ENCODE assay signal across 12 mouse cellular contexts in genomic region chr10:121956505-121956904, GRCm38 (mm10).
DNase-seq lines count a peak whose midpoint lies in the region; ATAC-seq and TF ChIP-seq lines count a peak whose summit lies in the region.
"Had no signal": no experiment of that assay in that cellular context is flagged by ENCODE, and none has a peak within 500 bp of the region (broad histone marks: within the 10 kb centered on the region; RNA-seq: fewer than 3 reads in every experiment).

No protein-coding gene starts in this region.

- no peaks in the 10 kb centered on the region for H3K36me3 ChIP-seq in hindbrain, embryonic 10.5 days
- no peaks in the 10 kb centered on the region for H3K36me3 ChIP-seq in hindbrain, postnatal 0 days (ENCODE audit: insufficient read depth, low read length)
- H3K36me3 ChIP-seq in forebrain, embryonic 16.5 days (ENCODE audit: control insufficient read depth, insufficient read depth) = no peaks in the 10 kb centered on the region
- no peaks in the 10 kb centered on the region for H3K36me3 ChIP-seq in neural tube, embryonic 14.5 days (ENCODE audit: control insufficient read depth, insufficient read depth, low read length)
- H3K36me3 ChIP-seq in heart, adult 2 months (ENCODE audit: control insufficient read depth, insufficient read depth, low read length) = no peaks in the 10 kb centered on the region
- no peaks in the 10 kb centered on the region for H3K36me3 ChIP-seq in limb, embryonic 10.5 days
- H3K36me3 ChIP-seq: heart, embryonic 15.5 days; limb, embryonic 15.5 days had no signal

- no peak overlapping the region for H3K4me3 ChIP-seq in hindbrain, embryonic 10.5 days
- no peak overlapping the region for H3K4me3 ChIP-seq in hindbrain, postnatal 0 days (ENCODE audit: low read length)
- H3K4me3 ChIP-seq in forebrain, embryonic 16.5 days (replicated peaks; ENCODE audit: low read length) = no peak overlapping the region
- H3K4me3 ChIP-seq in neural tube, embryonic 14.5 days (ENCODE audit: low read depth, low read length) = no peak overlapping the region
- no peak overlapping the region for H3K4me3 ChIP-seq in heart, adult 2 months
- no peak overlapping the region for H3K4me3 ChIP-seq in limb, embryonic 10.5 days
- H3K4me3 ChIP-seq: heart, embryonic 15.5 days; limb, embryonic 15.5 days had no signal

- TF ChIP-seq POLR2A in heart, adult 2 months (IDR thresholded peaks at IDR 0.05; ENCODE audit: insufficient read depth, low read depth, low read length) = no peak

- WGBS in hindbrain, embryonic 10.5 days = 83% methylated on average over 11 of the region's 11 CpGs
- 59% methylated on average over 11 of the region's 11 CpGs for WGBS in hindbrain, postnatal 0 days
- WGBS in forebrain, embryonic 16.5 days = 53% methylated on average over 11 of the region's 11 CpGs
- whole genome bisulfite sequencing in neural tube, embryonic 14.5 days = 46% methylated on average over 11 of the region's 11 CpGs
- WGBS in heart, adult 2 months = 89% methylated on average over 11 of the region's 11 CpGs
- WGBS in limb, embryonic 10.5 days = 90% methylated on average over 11 of the region's 11 CpGs

- 0 out of 2 replicates have a peak overlapping the region, but pooled peaks have one; percentile 12 for H3K27ac ChIP-seq in hindbrain, embryonic 10.5 days
- H3K27ac ChIP-seq in hindbrain, postnatal 0 days = no peak overlapping the region
- peak overlapping the region; percentile 87 for H3K27ac ChIP-seq in forebrain, embryonic 16.5 days (ENCODE audit: low read length)
- peak overlapping the region; percentile 45 for H3K27ac ChIP-seq in neural tube, embryonic 14.5 days (ENCODE audit: low read depth, low read length)
- H3K27ac ChIP-seq in heart, adult 2 months = no peak overlapping the region
- no peak overlapping the region for H3K27ac ChIP-seq in limb, embryonic 10.5 days
- H3K27ac ChIP-seq: heart, embryonic 15.5 days; limb, embryonic 15.5 days had no signal

- H3K79me2 ChIP-seq in heart, adult 2 months (replicated peaks; ENCODE audit: control insufficient read depth, insufficient read depth, low read length) = no peaks in the 10 kb centered on the region

- no peak for TF ChIP-seq EP300 in heart, adult 2 months (IDR thresholded peaks at IDR 0.05; ENCODE audit: insufficient read depth, low read depth, low read length)

- H3K9me3 ChIP-seq in hindbrain, embryonic 10.5 days = no peaks in the 10 kb centered on the region
- H3K9me3 ChIP-seq in hindbrain, postnatal 0 days (ENCODE audit: low read length) = no peaks in the 10 kb centered on the region
- H3K9me3 ChIP-seq in forebrain, embryonic 16.5 days (ENCODE audit: control insufficient read depth, low read length) = no peaks in the 10 kb centered on the region
- H3K9me3 ChIP-seq in neural tube, embryonic 14.5 days (ENCODE audit: control insufficient read depth, low read length) = no peaks in the 10 kb centered on the region
- H3K9me3 ChIP-seq in limb, embryonic 10.5 days (replicated peaks) = no peaks in the 10 kb centered on the region
- H3K9me3 ChIP-seq: heart, embryonic 15.5 days; limb, embryonic 15.5 days had no signal

- no peak overlapping the region for H3K9ac ChIP-seq in hindbrain, postnatal 0 days (replicated peaks; ENCODE audit: low read length)
- H3K9ac ChIP-seq in forebrain, embryonic 16.5 days (replicated peaks; ENCODE audit: low read depth, low read length) = no peak overlapping the region
- no peak overlapping the region for H3K9ac ChIP-seq in neural tube, embryonic 14.5 days (replicated peaks; ENCODE audit: low read depth, low read length)
- H3K9ac ChIP-seq in heart, adult 2 months (ENCODE audit: low read depth, low read length) = no peak overlapping the region
- H3K9ac ChIP-seq: heart, embryonic 15.5 days; limb, embryonic 15.5 days had no signal

- intact Hi-C loops in heart, adult 2 months (cut with DNase I) = no loop called here

- no peak for TF ChIP-seq CTCF in hindbrain, postnatal 0 days (IDR thresholded peaks at IDR 0.05; ENCODE audit: low read depth)
- no peak for TF ChIP-seq CTCF in heart, adult 2 months (IDR thresholded peaks at IDR 0.05)

- ATAC-seq in hindbrain, postnatal 0 days = no peak
- peak; percentile 91 for ATAC-seq in forebrain, embryonic 16.5 days
- no peak for ATAC-seq in neural tube, embryonic 14.5 days (ENCODE audit: low read depth)

- peaks cover 19% of the 10 kb centered on the region; the same call in 1 of the 2 replicates for H3K4me1 ChIP-seq in hindbrain, embryonic 10.5 days (replicated peaks)
- peaks cover 13% of the 10 kb centered on the region for H3K4me1 ChIP-seq in hindbrain, postnatal 0 days (ENCODE audit: insufficient read depth, low read length)
- peaks cover 28% of the 10 kb centered on the region for H3K4me1 ChIP-seq in forebrain, embryonic 16.5 days (replicated peaks; ENCODE audit: control insufficient read depth, insufficient read depth, low read length)
- peaks cover 21% of the 10 kb centered on the region for H3K4me1 ChIP-seq in neural tube, embryonic 14.5 days (ENCODE audit: control insufficient read depth, insufficient read depth, low read length)
- H3K4me1 ChIP-seq in heart, adult 2 months (ENCODE audit: control insufficient read depth, insufficient read depth, low read length) = no peaks in the 10 kb centered on the region
- H3K4me1 ChIP-seq in limb, embryonic 10.5 days = peaks cover 23% of the 10 kb centered on the region
- H3K4me1 ChIP-seq: heart, embryonic 15.5 days had no signal

- no peak for DNase-seq in hindbrain, embryonic 10.5 days (ENCODE audit: low spot score)
- no peak for DNase-seq in hindbrain, postnatal 0 days (ENCODE audit: low spot score)
- DNase-seq in layer of hippocampus, adult 11-12 months (ENCODE audit: low spot score) = peak; percentile 64
- no peak for DNase-seq in heart, adult 2 months
- no peak for DNase-seq in limb, embryonic 10.5 days (ENCODE audit: low spot score)
- no peak for DNase-seq in spleen, postnatal 36 days (ENCODE audit: low spot score in 2 of 2)
- DNase-seq: B cell, adult 2 months; kidney, adult 2 months had no signal

- H3K4me2 ChIP-seq in hindbrain, postnatal 0 days (ENCODE audit: low read depth, low read length) = no peak overlapping the region
- H3K4me2 ChIP-seq in forebrain, embryonic 16.5 days (ENCODE audit: low read length) = peak overlapping the region; percentile 29
- no peak overlapping the region for H3K4me2 ChIP-seq in neural tube, embryonic 14.5 days (ENCODE audit: low read depth, low read length)
- H3K4me2 ChIP-seq: heart, embryonic 15.5 days; limb, embryonic 15.5 days had no signal

- H3K27me3 ChIP-seq in hindbrain, embryonic 10.5 days (ENCODE audit: insufficient read depth, poor library complexity, severe bottlenecking) = no peaks in the 10 kb centered on the region
- no peaks in the 10 kb centered on the region for H3K27me3 ChIP-seq in hindbrain, postnatal 0 days (ENCODE audit: insufficient read depth, low read length)
- no peaks in the 10 kb centered on the region for H3K27me3 ChIP-seq in forebrain, embryonic 16.5 days (replicated peaks; ENCODE audit: control insufficient read depth, insufficient read depth, low read length)
- no peaks in the 10 kb centered on the region for H3K27me3 ChIP-seq in neural tube, embryonic 14.5 days (ENCODE audit: control insufficient read depth, insufficient read depth, low read length)
- H3K27me3 ChIP-seq in heart, adult 2 months (ENCODE audit: control insufficient read depth, insufficient read depth, low read length) = no peaks in the 10 kb centered on the region
- H3K27me3 ChIP-seq in limb, embryonic 10.5 days (ENCODE audit: low read depth, poor library complexity, severe bottlenecking) = no peaks in the 10 kb centered on the region
- H3K27me3 ChIP-seq: heart, embryonic 15.5 days; limb, embryonic 15.5 days had no signal

Comparison
In these comparisons a context has a peak if more than half of its experiments do, and no peak if none do; other contexts are left out.
1. H3K27ac ChIP-seq: peak in hindbrain, embryonic 10.5 days (single experiment), forebrain, embryonic 16.5 days (single experiment) and neural tube, embryonic 14.5 days (single experiment); none in hindbrain, postnatal 0 days (single experiment), heart, adult 2 months (single experiment) and limb, embryonic 10.5 days (single experiment).